Mouse (Mus musculus) midbrain, embryonic 11.5 days (tissue): Measurements from ENCODE around the gene Xpa. TPM values are rescaled to one million over a fixed set of nuclear protein-coding genes. Genes with fewer than 3 reads are reported as not detected.
"Not testable (repeated sequence)": the region's sequence is repeated elsewhere in the genome, so short reads cannot be mapped to it uniquely, and the experiment has no call there.

ENCODE experiments used
- ATAC-seq: fragments of 200-750 bp; cut with Nextera tagmentation; 2 replicates; pipeline ENCODE4 v1.8.0; 2017; ENCODE audit warnings: moderate TSS enrichment, moderate library complexity; ENCODE audit not compliant: low FRiP score
- DNase-seq: peaks from one replicate; pipeline ENCODE4 v3.0.0; 2015; ENCODE audit warnings: low spot score; ENCODE audit errors: missing footprints
- H3K27ac ChIP-seq: fragments of 300-500 bp; sonication (generic); 2 replicates; pipeline ENCODE4 v1.5.1; 2014; ENCODE audit warnings: low read depth, low read length
- H3K27me3 ChIP-seq: fragments of 300-500 bp; sonication (generic); 2 replicates; pipeline ENCODE4 v1.6.1; 2014; ENCODE audit warnings: mild to moderate bottlenecking, low read length, moderate library complexity, mixed read lengths; ENCODE audit not compliant: control insufficient read depth, insufficient read depth
- H3K36me3 ChIP-seq: fragments of 300-500 bp; sonication (generic); 2 replicates; pipeline ENCODE4 v1.6.1; 2014; ENCODE audit warnings: mild to moderate bottlenecking, low read length, moderate library complexity, mixed read lengths; ENCODE audit not compliant: control insufficient read depth, insufficient read depth
- H3K4me1 ChIP-seq: fragments of 300-500 bp; sonication (generic); 2 replicates; pipeline ENCODE4 v1.6.1; 2014; ENCODE audit warnings: low read length; ENCODE audit not compliant: control insufficient read depth, insufficient read depth
- H3K4me2 ChIP-seq: fragments of 300-500 bp; sonication (generic); 2 replicates; pipeline ENCODE4 v1.6.1; 2014; ENCODE audit warnings: mild to moderate bottlenecking, moderate library complexity
- H3K4me3 ChIP-seq: fragments of 300-500 bp; sonication (generic); 2 replicates; pipeline ENCODE4 v1.5.1; 2014; ENCODE audit warnings: low read depth, low read length
- H3K9ac ChIP-seq: fragments of 300-500 bp; sonication (generic); 2 replicates; pipeline ENCODE4 v1.6.1; 2014; ENCODE audit warnings: low read length
- H3K9me3 ChIP-seq: fragments of 300-500 bp; sonication (generic); 2 replicates; pipeline ENCODE4 v1.6.1; 2016; ENCODE audit warnings: low read length; ENCODE audit not compliant: control insufficient read depth
- WGBS: fragments of 180-500 bp; shearing (Covaris S2); extraction: QIAGEN DNeasy Blood & Tissue Kit; methylation state at CpG from one replicate; pipeline ENCODE4 v1.1.7; 2014; 5-methylcytosine and 5-hydroxymethylcytosine counted together
- polyA plus RNA-seq: library from polyadenylated mRNA; unstranded; fragments of >200 nt; fragmentation: Nextera tagmentation; extraction: Ambion mirVana; gene quantifications from 2 replicates; pipeline ENCODE4 v1.2.1, GENCODE M21; 2014

Gene Xpa
- polyA plus RNA-seq, 1 experiment from 2014 or later: 26.1 TPM

GRCm38 (mm10) chr4:46196513-46196912 is 402 bp upstream of the Xpa start:
- DNase-seq: no peak
- Histone ChIP-seq H3K4me1 (no peaks in the 10 kb centered on the region), H3K4me3 (peak overlapping the region; percentile 63), H3K4me2 (peak overlapping the region; percentile 78), H3K9me3 (no peaks in the 10 kb centered on the region), H3K36me3 (no peaks in the 10 kb centered on the region), H3K27me3 (no peaks in the 10 kb centered on the region), H3K9ac (peak overlapping the region; percentile 79), H3K27ac (no peak overlapping the region)
- WGBS: 48% methylated on average over 6 of the region's 6 CpGs
- ATAC-seq: peak; percentile 49

- H3K27me3 ChIP-seq, H3K4me1 ChIP-seq, H3K9me3 ChIP-seq, H3K36me3 ChIP-seq, H3K9ac ChIP-seq, ATAC-seq, H3K4me3 ChIP-seq, DNase-seq, H3K27ac ChIP-seq, H3K4me2 ChIP-seq: not testable (repeated sequence)
Measured at GRCm38 (mm10) chr4:46192011-46192410, 4.1 kb downstream of the Xpa start.

GRCm38 (mm10) chr4:46186466-46186865 is 9.6 kb downstream of the Xpa start:
- H3K27me3 ChIP-seq: no peaks in the 10 kb centered on the region
- ATAC-seq (no peak), DNase-seq (no peak)
- H3K27ac ChIP-seq: no peak overlapping the region
- no peak overlapping the region for H3K4me2 ChIP-seq
- peaks cover 12% of the 10 kb centered on the region; the same call in 1 of the 2 replicates for H3K36me3 ChIP-seq
- H3K4me3 ChIP-seq: no peak overlapping the region
- H3K4me1 ChIP-seq: no peaks in the 10 kb centered on the region
- H3K9ac ChIP-seq: no peak overlapping the region
- no peaks in the 10 kb centered on the region for H3K9me3 ChIP-seq
- 84% methylated on average over 3 of the region's 3 CpGs for WGBS

GRCm38 (mm10) chr4:46185890-46186289 is 10.2 kb downstream of the Xpa start:
- Histone ChIP-seq H3K9ac (no peak overlapping the region), H3K4me2 (no peak overlapping the region), H3K27ac (no peak overlapping the region), H3K27me3 (no peaks in the 10 kb centered on the region), H3K36me3 (peaks cover 11% of the 10 kb centered on the region; the same call in 1 of the 2 replicates), H3K4me1 (no peaks in the 10 kb centered on the region), H3K9me3 (no peaks in the 10 kb centered on the region), H3K4me3 (no peak overlapping the region)
- DNase-seq: no peak
- 87% methylated on average over 9 of the region's 9 CpGs for WGBS
- ATAC-seq: no peak

GRCm38 (mm10) chr4:46185423-46185822 is 10.7 kb downstream of the Xpa start:
- ATAC-seq (no peak), DNase-seq (no peak)
- peaks cover 11% of the 10 kb centered on the region; the same call in 1 of the 2 replicates for H3K36me3 ChIP-seq
- no peaks in the 10 kb centered on the region for H3K4me1 ChIP-seq
- H3K9me3 ChIP-seq: no peaks in the 10 kb centered on the region
- H3K27ac ChIP-seq: no peak overlapping the region
- no peak overlapping the region for H3K4me3 ChIP-seq
- no peak overlapping the region for H3K9ac ChIP-seq
- H3K4me2 ChIP-seq: no peak overlapping the region
- H3K27me3 ChIP-seq: no peaks in the 10 kb centered on the region
- 80% methylated on average over 8 of the region's 8 CpGs for WGBS

GRCm38 (mm10) chr4:46182181-46182580 is 13.9 kb downstream of the Xpa start:
- Histone ChIP-seq H3K27ac (no peak overlapping the region), H3K4me2 (no peak overlapping the region), H3K4me1 (no peaks in the 10 kb centered on the region), H3K9me3 (no peaks in the 10 kb centered on the region), H3K4me3 (no peak overlapping the region), H3K9ac (no peak overlapping the region), H3K36me3 (peaks cover 7% of the 10 kb centered on the region), H3K27me3 (no peaks in the 10 kb centered on the region)
- ATAC-seq: no peak
- 85% methylated on average over 7 of the region's 7 CpGs for WGBS
- DNase-seq: no peak

GRCm38 (mm10) chr4:46181168-46181567 is 14.9 kb downstream of the Xpa start:
- Histone ChIP-seq H3K4me2 (no peak overlapping the region), H3K27me3 (no peaks in the 10 kb centered on the region), H3K27ac (no peak overlapping the region), H3K36me3 (peaks cover 8% of the 10 kb centered on the region), H3K9ac (no peak overlapping the region), H3K4me1 (no peaks in the 10 kb centered on the region), H3K9me3 (no peaks in the 10 kb centered on the region), H3K4me3 (no peak overlapping the region)
- no peak for DNase-seq
- no peak for ATAC-seq
- WGBS: 67% methylated on average over 6 of the region's 6 CpGs

- H3K4me2 ChIP-seq: no peak overlapping the region
- H3K9me3 ChIP-seq: no peaks in the 10 kb centered on the region
- H3K4me1 ChIP-seq: no peaks in the 10 kb centered on the region
- H3K36me3 ChIP-seq: peaks cover 28% of the 10 kb centered on the region
- H3K9ac ChIP-seq: no peak overlapping the region
- no peak overlapping the region for H3K27ac ChIP-seq
- no peak for DNase-seq
- 87% methylated on average over 7 of the region's 7 CpGs for WGBS
- H3K27me3 ChIP-seq: no peaks in the 10 kb centered on the region
- no peak overlapping the region for H3K4me3 ChIP-seq
- no peak for ATAC-seq
Measured at GRCm38 (mm10) chr4:46177496-46177895, 18.6 kb downstream of the Xpa start.

GRCm38 (mm10) chr4:46177018-46177417 is 19.1 kb downstream of the Xpa start:
- no peak for ATAC-seq
- H3K36me3 ChIP-seq: peaks cover 24% of the 10 kb centered on the region
- H3K27ac ChIP-seq: no peak overlapping the region
- no peaks in the 10 kb centered on the region for H3K4me1 ChIP-seq
- no peak overlapping the region for H3K4me2 ChIP-seq
- no peak overlapping the region for H3K9ac ChIP-seq
- no peaks in the 10 kb centered on the region for H3K27me3 ChIP-seq
- H3K9me3 ChIP-seq: no peaks in the 10 kb centered on the region
- H3K4me3 ChIP-seq: no peak overlapping the region
- no peak for DNase-seq
- WGBS: 94% methylated on average over 5 of the region's 5 CpGs

- Histone ChIP-seq H3K9ac (no peak overlapping the region), H3K4me3 (no peak overlapping the region), H3K4me1 (no peaks in the 10 kb centered on the region), H3K4me2 (no peak overlapping the region), H3K9me3 (no peaks in the 10 kb centered on the region), H3K27ac (no peak overlapping the region), H3K36me3 (peaks cover 24% of the 10 kb centered on the region), H3K27me3 (no peaks in the 10 kb centered on the region)
- DNase-seq (no peak), ATAC-seq (no peak)
- 79% methylated on average over 4 of the region's 4 CpGs for WGBS
Measured at GRCm38 (mm10) chr4:46176313-46176712, 19.8 kb downstream of the Xpa start.
